Mouse (Mus musculus) E14TG2a.4 (cell line): ENCODE measurements around the gene Coa4.
"Not testable (repeated sequence)": the region's sequence is repeated elsewhere in the genome, so short reads cannot be mapped to it uniquely, and the experiment has no call there.

Experiments
- CTCF ChIP-seq: conservative IDR thresholded peaks from 2 replicates; pipeline ENCODE4 v1.5.1; 2014; ENCODE audit warnings: low read length
- NANOG ChIP-seq: IDR thresholded peaks from 2 replicates; pipeline ENCODE4 v1.6.1; 2014; ENCODE audit warnings: borderline replicate concordance, low read length, mixed read lengths
- POU5F1 ChIP-seq: IDR thresholded peaks from 2 replicates; pipeline ENCODE4 v1.6.1; 2014; ENCODE audit warnings: low read length, borderline replicate concordance

DNA sequence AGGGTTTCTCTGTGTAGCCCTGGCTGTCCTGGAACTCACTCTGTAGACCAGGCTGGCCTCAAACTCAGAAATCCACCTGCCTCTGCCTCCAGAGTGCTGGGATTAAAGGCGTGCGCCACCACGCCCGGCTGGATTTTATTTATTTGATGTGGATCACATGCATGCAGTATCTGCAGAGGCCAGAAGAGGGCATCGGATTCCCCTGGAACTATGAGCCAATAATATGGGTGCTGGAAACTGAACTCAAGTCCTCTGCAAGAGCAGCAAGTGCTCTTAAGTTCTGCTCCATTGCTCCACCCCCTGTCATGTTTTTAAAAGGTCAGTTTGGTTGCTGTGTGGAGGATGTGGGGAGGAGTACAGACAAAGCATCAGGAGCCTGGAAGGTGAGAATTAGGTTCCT, 30.4 kb downstream of the Coa4 start:
- TF ChIP-seq CTCF: peak; percentile 49
- TF ChIP-seq NANOG, POU5F1: not testable (repeated sequence)
